Mouse (Mus musculus): ENCODE results near the gene Angptl2. TPM values are rescaled to one million over a fixed set of nuclear protein-coding genes. Genes with fewer than 3 reads are reported as not detected.

Angptl2 gene
- polyA plus RNA-seq, 1 experiment from 2014 or later = 17.9 TPM

GRCm38 (mm10) chr2:33288837-33289236, 73.0 kb downstream of the Angptl2 start:
- Histone ChIP-seq H3K4me3 (no peak overlapping the region), H3K27ac (no peak overlapping the region), H3K9ac (no peak overlapping the region), H3K4me1 (replicated peaks) (no peaks in the 10 kb centered on the region), H3K9me3 (peaks cover 6% of the 10 kb centered on the region; the same call in 1 of the 2 replicates), H3K36me3 (peaks cover 57% of the 10 kb centered on the region), H3K27me3 (no peaks in the 10 kb centered on the region), H3K4me2 (no peak overlapping the region)
- ATAC-seq (ENCODE audit: low FRiP score) = no peak
- 94% methylated on average over 5 of the region's 5 CpGs for WGBS

- no peak for ATAC-seq (ENCODE audit: low FRiP score)
- no peak overlapping the region for H3K27ac ChIP-seq
- WGBS = 91% methylated on average over 8 of the region's 8 CpGs
These were observed 74.6 kb downstream of the Angptl2 start for GRCm38 (mm10) chr2:33290491-33290890.

GRCm38 (mm10) chr2:33292057-33292456, 76.2 kb downstream of the Angptl2 start:
- peaks cover 6% of the 10 kb centered on the region; the same call in 1 of the 2 replicates for H3K9me3 ChIP-seq
- H3K9ac ChIP-seq = no peak overlapping the region
- 98% methylated on average over 2 of the region's 2 CpGs for WGBS
- no peak overlapping the region for H3K4me3 ChIP-seq
- no peak for ATAC-seq (ENCODE audit: low FRiP score)
- no peaks in the 10 kb centered on the region for H3K27me3 ChIP-seq
- H3K4me2 ChIP-seq = no peak overlapping the region
- no peaks in the 10 kb centered on the region for H3K4me1 ChIP-seq (replicated peaks)
- no peak overlapping the region for H3K27ac ChIP-seq
- H3K36me3 ChIP-seq = peaks cover 61% of the 10 kb centered on the region

More at GRCm38 (mm10) chr2:33290491-33290890, 74.6 kb downstream of the Angptl2 start:
- H3K4me2 ChIP-seq = no peak overlapping the region
- peaks cover 53% of the 10 kb centered on the region for H3K36me3 ChIP-seq
- H3K9me3 ChIP-seq = peaks cover 6% of the 10 kb centered on the region; the same call in 1 of the 2 replicates
- H3K27me3 ChIP-seq = no peaks in the 10 kb centered on the region
- no peaks in the 10 kb centered on the region for H3K4me1 ChIP-seq (replicated peaks)
- no peak overlapping the region for H3K4me3 ChIP-seq
- no peak overlapping the region for H3K9ac ChIP-seq

- Histone ChIP-seq H3K9ac (no peak overlapping the region), H3K4me3 (no peak overlapping the region)
These were observed 79.2 kb downstream of the Angptl2 start for GRCm38 (mm10) chr2:33295115-33295514.

More at GRCm38 (mm10) chr2:33295115-33295514, 79.2 kb downstream of the Angptl2 start:
- Histone ChIP-seq H3K9me3 (no peaks in the 10 kb centered on the region), H3K27ac (no peak overlapping the region), H3K4me2 (no peak overlapping the region), H3K36me3 (peaks cover 44% of the 10 kb centered on the region), H3K27me3 (no peaks in the 10 kb centered on the region), H3K4me1 (replicated peaks) (0 out of 2 replicates have a peak, but pooled peaks cover 1% of the 10 kb centered on the region)
- ATAC-seq (ENCODE audit: low FRiP score) = no peak
- WGBS = 80% methylated on average over 5 of the region's 5 CpGs

Other genes with a start within 250 kb of the Angptl2 start
- gene Slc2a8, start 234.0 kb upstream of the Angptl2 start, polyA plus RNA-seq (2015; fragmentation: Nextera tagmentation; extraction: Ambion mirVana) = 19.8 and 25.7 TPM in 2 replicates
- 36.6 and 39.4 TPM in 2 replicates for gene Garnl3, start 84.4 kb upstream of the Angptl2 start, polyA plus RNA-seq (2015; fragmentation: Nextera tagmentation; extraction: Ambion mirVana)
- 37.3 and 39.7 TPM in 2 replicates for gene Ralgps1, start 155.4 kb downstream of the Angptl2 start, polyA plus RNA-seq (2015; fragmentation: Nextera tagmentation; extraction: Ambion mirVana)
- 7.2 and 9.2 TPM in 2 replicates for gene Zbtb34, start 215.3 kb downstream of the Angptl2 start, polyA plus RNA-seq (2015; fragmentation: Nextera tagmentation; extraction: Ambion mirVana)